Mouse (Mus musculus) heart, adult 2 months (tissue): ENCODE results near the gene F5. TPM values are rescaled to one million over a fixed set of nuclear protein-coding genes. Genes with fewer than 3 reads are reported as not detected.

Experiments
- DNase-seq, 2 experiments: peaks; one replicate each; pipeline ENCODE4 v3.0.0; 2021
- H3K27ac ChIP-seq: fragments of 200-600 bp; 2 replicates; pipeline ENCODE4 v1.8.1; 2022
- H3K27me3 ChIP-seq: fragments of 200-500 bp; 2 replicates; pipeline ENCODE4 v1.6.1; 2012; ENCODE audit warnings: mild to moderate bottlenecking, low read length, inconsistent platforms, mixed read lengths; ENCODE audit not compliant: control insufficient read depth, insufficient read depth
- H3K36me3 ChIP-seq: fragments of 200-500 bp; 2 replicates; pipeline ENCODE4 v1.6.1; 2012; ENCODE audit warnings: low read length, inconsistent platforms; ENCODE audit not compliant: control insufficient read depth, insufficient read depth
- H3K4me1 ChIP-seq: fragments of 200-500 bp; 2 replicates; pipeline ENCODE4 v1.6.1; 2011; ENCODE audit warnings: low read length; ENCODE audit not compliant: control insufficient read depth, insufficient read depth
- H3K4me3 ChIP-seq: fragments of 200-600 bp; 2 replicates; pipeline ENCODE4 v1.8.1; 2022
- H3K79me2 ChIP-seq: fragments of 200-500 bp; replicated peaks from 2 replicates; pipeline ENCODE4 v1.6.1; 2012; ENCODE audit warnings: mild to moderate bottlenecking, inconsistent platforms, low read length, moderate library complexity, mixed read lengths; ENCODE audit not compliant: control insufficient read depth, insufficient read depth
- H3K9ac ChIP-seq: fragments of 200-500 bp; 2 replicates; pipeline ENCODE4 v1.6.1; 2012; ENCODE audit warnings: low read depth, mild to moderate bottlenecking, control low read depth, inconsistent platforms, low read length, mixed read lengths
- CTCF ChIP-seq: fragments of 200-600 bp; IDR thresholded peaks from 2 replicates; pipeline ENCODE4 v1.8.1; 2022; ENCODE audit warnings: antibody characterized with exemption, mild to moderate bottlenecking, moderate library complexity
- EP300 ChIP-seq: fragments of 200-500 bp; IDR thresholded peaks from 2 replicates; pipeline ENCODE4 v1.6.1; 2011; ENCODE audit warnings: low read depth, low read length, control low read depth; ENCODE audit not compliant: insufficient read depth
- POLR2A ChIP-seq: fragments of 200-500 bp; IDR thresholded peaks from 2 replicates; pipeline ENCODE4 v1.6.1; 2011; ENCODE audit warnings: mild to moderate bottlenecking, low read depth, low read length, control low read depth; ENCODE audit not compliant: insufficient read depth
- WGBS: fragments of 180-500 bp; shearing (Covaris S2); methylation state at CpG from one replicate; pipeline ENCODE4 v1.1.7; 2018; 5-methylcytosine and 5-hydroxymethylcytosine counted together
- intact Hi-C: fragments of 180-260 bp; cut with DNase I; formaldehyde crosslinking; loops from one replicate; pipeline ENCODE4 v1.15.1; 2025
- polyA plus RNA-seq: library from polyadenylated mRNA; depleted of rRNA; stranded (reverse); fragments of >200 nt; gene quantifications from 2 replicates; pipeline ENCODE4 v1.2.3, GENCODE M21; 2012
- total RNA-seq, 2 experiments: library from RNA; stranded (reverse); gene quantifications; 2 replicates each; pipeline ENCODE4 v1.2.3; 2021

Gene F5
- total and polyA plus RNA-seq, 3 experiments, result 0.70 to 5.0 (median 1.5) TPM

DNA sequence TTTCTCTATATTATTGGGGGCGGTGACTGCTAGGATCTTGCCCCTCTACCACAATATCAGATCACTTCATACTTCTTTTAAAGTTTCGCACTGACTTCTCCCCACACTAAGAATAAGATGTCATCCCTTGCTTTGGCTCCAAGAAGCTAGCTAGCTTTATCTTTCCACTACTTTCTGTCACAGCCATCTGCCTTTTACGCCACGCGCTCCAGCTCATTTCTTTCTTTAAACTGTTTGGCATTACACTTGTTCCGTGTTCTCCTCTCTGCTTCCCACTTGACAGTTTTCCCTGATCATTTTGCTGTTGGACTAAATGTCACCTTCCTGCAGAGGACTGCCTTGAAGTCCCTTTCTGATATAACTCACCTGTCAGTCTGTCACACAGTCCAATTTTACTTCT lies 33.8 kb upstream of the F5 start:
- Histone ChIP-seq H3K79me2 (no peaks in the 10 kb centered on the region), H3K4me1 (no peaks in the 10 kb centered on the region; the same call in 1 of the 2 replicates), H3K27ac (no peak overlapping the region), H3K36me3 (no peaks in the 10 kb centered on the region), H3K27me3 (no peaks in the 10 kb centered on the region), H3K4me3 (no peak overlapping the region), H3K9ac (no peak overlapping the region)
- DNase-seq, result no peak
- TF ChIP-seq POLR2A (no peak), CTCF (no peak), EP300 (no peak)
- intact Hi-C loops, result no loop called here
- 83% methylated on average over 6 of the region's 6 CpGs for WGBS

DNA sequence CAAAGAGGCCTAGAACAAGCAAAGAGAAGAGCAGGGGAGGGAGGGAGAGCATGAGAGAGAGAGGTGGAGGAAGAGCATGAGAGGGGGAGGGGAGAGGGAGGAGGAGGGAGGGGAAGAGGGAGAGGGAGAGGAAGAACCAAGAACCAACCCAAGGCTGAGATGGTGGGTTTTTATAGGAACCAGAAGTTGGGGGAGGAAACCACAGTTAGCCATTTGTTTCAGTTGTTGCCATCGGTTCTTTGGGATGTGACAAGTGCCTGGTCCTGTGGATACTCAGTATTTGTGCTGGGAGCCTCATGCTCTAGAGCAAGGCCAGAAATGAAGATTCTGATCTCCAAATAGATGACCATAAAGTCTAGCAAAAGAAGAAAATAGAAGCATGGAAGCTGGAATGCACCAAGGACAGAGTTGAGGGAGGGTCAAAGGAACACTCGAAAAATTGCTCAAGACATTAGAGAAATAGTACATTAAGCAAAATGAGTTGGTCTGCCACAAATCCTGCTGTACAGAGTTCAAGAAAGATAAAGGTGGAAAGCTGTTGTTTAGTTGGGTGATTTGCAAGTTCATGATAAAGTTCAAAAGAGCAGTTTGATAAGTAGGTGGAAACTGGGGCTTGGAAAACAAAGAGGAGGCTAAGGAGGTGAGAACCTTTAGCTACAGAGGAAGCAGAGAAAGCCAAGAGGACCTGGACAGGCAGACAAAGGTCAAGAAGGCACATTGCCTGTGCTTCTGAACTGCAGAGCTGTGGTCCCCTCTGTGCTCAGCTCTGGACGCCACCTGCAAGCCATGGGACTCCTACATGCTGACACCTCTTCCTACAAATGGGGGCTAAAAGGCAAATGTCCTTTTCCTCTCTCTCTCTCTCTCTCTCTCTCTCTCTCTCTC lies 31.5 kb upstream of the F5 start:
- intact Hi-C loops, result no loop called here
- Histone ChIP-seq H3K79me2 (no peaks in the 10 kb centered on the region), H3K36me3 (no peaks in the 10 kb centered on the region), H3K4me3 (no peak overlapping the region), H3K4me1 (no peaks in the 10 kb centered on the region; the same call in 1 of the 2 replicates), H3K27me3 (no peaks in the 10 kb centered on the region), H3K27ac (no peak overlapping the region), H3K9ac (no peak overlapping the region)
- DNase-seq, result no peak
- 40% methylated on average over 3 of the region's 3 CpGs for WGBS
- TF ChIP-seq CTCF (no peak), POLR2A (no peak), EP300 (no peak)

DNA sequence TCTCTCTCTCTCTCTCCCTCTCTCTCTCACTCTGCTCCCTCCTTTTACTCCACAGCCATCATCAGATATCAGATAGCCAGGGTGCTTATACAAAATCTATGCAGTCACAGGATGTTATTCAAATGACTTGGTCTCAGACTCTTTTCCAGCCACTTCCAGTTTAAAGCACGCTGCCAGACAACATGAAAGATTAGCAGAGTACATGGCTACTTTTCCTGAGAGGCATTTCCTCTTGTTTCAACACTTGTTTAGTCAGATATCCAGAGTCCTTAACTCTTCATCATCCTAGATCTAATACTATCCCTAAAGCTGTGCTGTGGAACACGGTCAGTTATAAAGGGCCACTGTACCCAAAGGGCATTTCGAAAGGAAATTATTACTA lies 30.9 kb upstream of the F5 start:
- intact Hi-C loops, result no loop called here
- H3K27ac ChIP-seq, result no peak overlapping the region

DNA sequence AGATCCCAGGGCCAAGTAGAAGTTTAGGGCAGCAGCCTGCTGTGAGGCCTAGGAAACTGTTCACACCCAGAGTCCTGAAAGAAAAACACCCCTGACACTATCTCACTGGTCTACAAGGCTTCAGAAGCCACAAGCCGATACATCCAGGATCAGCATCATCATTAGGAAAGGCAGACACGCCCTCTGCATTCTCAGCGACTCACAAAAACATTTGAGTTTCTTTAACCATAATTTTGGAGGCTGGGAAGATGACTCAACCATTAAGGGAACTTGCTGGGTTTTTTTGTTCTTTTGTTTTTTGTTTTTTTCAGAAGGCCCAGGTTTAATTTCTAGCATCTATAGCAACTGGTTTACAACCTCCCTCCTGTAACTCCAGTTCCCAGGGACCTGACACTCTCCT lies 27.8 kb upstream of the F5 start:
- no peaks in the 10 kb centered on the region; the same call in 1 of the 2 replicates for H3K4me1 ChIP-seq
- no peaks in the 10 kb centered on the region for H3K27me3 ChIP-seq
- WGBS, result 59% methylated on average over 3 of the region's 3 CpGs
- no peak for TF ChIP-seq POLR2A
- no peak for TF ChIP-seq EP300
- no peak for TF ChIP-seq CTCF
- no peak for DNase-seq
- intact Hi-C loops, result no loop called here
- no peaks in the 10 kb centered on the region for H3K79me2 ChIP-seq
- no peaks in the 10 kb centered on the region for H3K36me3 ChIP-seq
- H3K27ac ChIP-seq, result no peak overlapping the region
- H3K9ac ChIP-seq, result no peak overlapping the region
- H3K4me3 ChIP-seq, result no peak overlapping the region

More for the DNA sequence above, 30.9 kb upstream of the F5 start:
- Histone ChIP-seq H3K27me3 (no peaks in the 10 kb centered on the region), H3K79me2 (no peaks in the 10 kb centered on the region), H3K9ac (no peak overlapping the region), H3K36me3 (no peaks in the 10 kb centered on the region), H3K4me1 (no peaks in the 10 kb centered on the region; the same call in 1 of the 2 replicates), H3K4me3 (no peak overlapping the region)
- DNase-seq, result no peak
- TF ChIP-seq CTCF (no peak), EP300 (no peak), POLR2A (no peak)
- WGBS, result 58% methylated on average over 3 of the region's 3 CpGs

DNA sequence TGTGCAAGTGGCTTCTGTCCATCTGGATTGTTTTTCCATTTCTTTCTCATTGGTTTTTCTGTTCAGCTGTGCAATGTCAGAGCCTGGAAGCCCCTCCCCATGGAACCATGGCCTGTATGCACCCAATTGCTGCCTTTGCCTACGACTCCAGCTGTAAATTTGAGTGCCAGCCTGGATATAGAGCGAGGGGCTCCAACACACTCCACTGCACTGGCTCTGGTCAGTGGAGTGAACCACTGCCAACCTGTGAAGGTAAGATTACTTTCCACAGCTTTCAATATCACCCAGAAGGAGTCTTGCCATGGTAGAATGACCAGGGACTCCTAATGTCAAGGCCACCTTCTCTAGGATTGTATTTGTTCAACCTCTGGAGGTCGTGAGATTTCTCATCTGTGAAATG lies 21.6 kb upstream of the F5 start:
- Histone ChIP-seq H3K4me3 (no peak overlapping the region), H3K27me3 (no peaks in the 10 kb centered on the region), H3K36me3 (no peaks in the 10 kb centered on the region), H3K4me1 (no peaks in the 10 kb centered on the region), H3K79me2 (no peaks in the 10 kb centered on the region), H3K9ac (no peak overlapping the region), H3K27ac (no peak overlapping the region)
- intact Hi-C loops, result loop anchor here (10.0 kb wide), 1 partner anchor 295 kb away; no protein-coding TSS in a partner anchor
- DNase-seq, result no peak
- TF ChIP-seq CTCF (no peak), EP300 (no peak), POLR2A (no peak)
- WGBS, result 72% methylated on average over 3 of the region's 3 CpGs

DNA sequence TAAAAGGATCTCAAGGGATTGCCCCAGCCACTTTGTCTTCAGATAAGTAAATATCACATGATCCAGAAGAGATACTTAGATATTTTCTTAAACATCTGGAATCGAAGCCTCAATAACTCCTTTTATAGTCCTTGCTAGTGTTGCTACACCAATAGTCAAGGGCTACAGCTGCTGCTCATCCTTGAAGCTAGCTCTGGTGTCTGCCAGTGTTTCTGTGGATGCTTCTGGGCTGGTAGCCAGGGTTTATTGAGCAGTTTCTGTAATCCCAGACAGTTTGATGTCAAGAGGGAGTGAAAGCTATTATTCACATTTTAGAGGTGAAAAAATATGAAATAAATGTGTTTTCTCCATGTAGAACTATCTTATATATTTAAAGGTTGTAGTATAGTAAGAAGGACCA lies 19.0 kb upstream of the F5 start:
- Histone ChIP-seq H3K4me1 (no peaks in the 10 kb centered on the region; the same call in 1 of the 2 replicates), H3K9ac (no peak overlapping the region), H3K27me3 (no peaks in the 10 kb centered on the region), H3K27ac (no peak overlapping the region), H3K79me2 (no peaks in the 10 kb centered on the region), H3K4me3 (no peak overlapping the region), H3K36me3 (no peaks in the 10 kb centered on the region)
- intact Hi-C loops, result loop anchor here (10.0 kb wide), 1 partner anchor 298 kb away; no protein-coding TSS in a partner anchor
- TF ChIP-seq EP300 (no peak), POLR2A (no peak), CTCF (no peak)
- WGBS, result 57% methylated on average over 1 of the region's 1 CpGs
- DNase-seq, result no peak
